Mouse (Mus musculus) kidney, adult 18-20 months (tissue): ENCODE data around the gene Mtrf1.
"Not testable (repeated sequence)": the region's sequence is repeated elsewhere in the genome, so short reads cannot be mapped to it uniquely, and the experiment has no call there.

Experiments
- DNase-seq: peaks from one replicate; pipeline ENCODE4 v3.0.0; 2021

Gene Mtrf1

GRCm38 (mm10) chr14:79451681-79452590 lies 54.4 kb downstream of the Mtrf1 start, which contains the start of gene Kbtbd6:
Kbtbd6 (plus strand) TSS chr14:79451835.
- DNase-seq: peak; percentile 82

GRCm38 (mm10) chr14:79452591-79452934 lies 55.0 kb downstream of the Mtrf1 start:
- not testable (repeated sequence) for DNase-seq

- DNase-seq: no peak
These were observed 62.8 kb downstream of the Mtrf1 start for GRCm38 (mm10) chr14:79460401-79460800.

- no peak for DNase-seq
These were observed 63.4 kb downstream of the Mtrf1 start for GRCm38 (mm10) chr14:79460988-79461387.

- DNase-seq: no peak
These were observed 68.1 kb downstream of the Mtrf1 start for GRCm38 (mm10) chr14:79465623-79466022.

GRCm38 (mm10) chr14:79467621-79468020 lies 70.0 kb downstream of the Mtrf1 start:
- DNase-seq: peak; percentile 65
